Mouse (Mus musculus): ENCODE data around the gene Nab2. TPM values are rescaled to one million over a fixed set of nuclear protein-coding genes. Genes with fewer than 3 reads are reported as not detected.

Gene Nab2
- 0.77 and 1.3 TPM in 2 replicates for total RNA-seq (2023)

DNA sequence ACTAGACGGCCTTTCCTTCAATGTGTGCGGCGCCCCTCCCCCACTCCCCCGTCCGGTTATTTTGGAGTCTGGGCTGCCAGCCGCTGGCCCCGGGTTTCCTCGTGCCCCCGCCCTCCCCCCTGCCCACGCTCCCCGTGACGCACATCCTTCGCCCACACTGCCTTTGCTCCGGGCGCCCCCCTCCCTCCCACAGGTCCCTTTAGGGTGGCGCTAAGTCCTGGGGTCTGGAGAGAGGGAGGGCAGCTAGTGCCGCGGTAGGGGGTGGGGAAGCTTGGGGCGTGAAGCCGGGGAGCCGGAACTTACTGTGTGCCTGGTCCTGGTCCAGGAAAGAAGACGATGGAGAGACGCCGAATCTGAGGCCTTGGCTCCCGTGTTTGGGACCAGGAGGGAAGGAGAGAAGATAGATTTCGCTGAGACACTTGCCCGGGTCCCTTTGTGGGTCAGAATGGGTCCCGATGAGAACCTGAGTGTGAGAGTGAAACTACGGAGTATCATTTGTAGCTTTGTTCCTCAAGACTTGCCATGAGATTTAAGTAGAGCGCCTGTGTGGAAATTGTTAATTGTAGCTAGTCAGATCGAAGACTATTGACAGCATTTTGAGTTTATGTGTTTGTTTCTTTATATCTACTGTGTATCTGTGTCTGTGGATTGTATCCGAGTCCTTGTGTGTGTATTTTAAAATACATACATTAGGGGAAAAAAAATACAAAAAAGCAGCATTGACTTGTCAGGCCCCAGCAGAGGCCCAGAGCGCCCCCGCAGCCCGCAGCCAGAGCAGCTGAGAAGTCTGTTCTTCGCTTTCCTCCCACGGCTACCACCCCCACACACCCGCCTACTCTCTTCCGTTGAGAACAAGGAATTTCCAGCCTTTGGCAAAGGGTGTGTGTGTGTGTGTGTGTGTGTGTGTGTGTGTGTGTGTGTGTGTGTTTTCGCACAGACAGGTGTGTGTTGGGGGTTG is at the start of gene Nab2:
TSS of gene Nab2 (minus strand) at position 476 of the 958 bp plus-strand sequence.

DNA sequence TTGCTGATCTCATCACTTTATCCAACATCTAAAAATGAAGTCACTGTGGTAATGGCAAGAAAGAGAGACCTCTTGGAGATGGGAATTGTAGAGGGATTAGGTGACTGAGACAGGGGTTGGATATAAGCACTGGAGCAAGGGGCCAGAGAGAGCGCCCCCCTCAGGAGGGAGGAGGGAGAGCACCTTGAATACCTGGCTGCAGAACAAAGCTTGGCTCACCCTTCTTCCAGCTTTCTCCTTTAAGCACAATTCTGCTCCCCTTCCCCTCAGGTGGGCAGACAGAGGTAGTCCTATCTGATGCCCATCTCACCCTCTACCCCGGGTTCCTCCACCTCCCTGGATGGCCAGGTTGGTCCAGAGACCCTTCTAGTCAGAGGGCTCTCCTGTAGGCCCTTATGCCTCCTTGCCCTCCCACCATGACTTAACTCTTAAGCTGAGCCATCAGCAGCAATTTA is 36.4 kb upstream of the Nab2 start, which contains the start of gene Myo1a:
TSS of gene Myo1a (plus strand) at position 405 of the 455 bp plus-strand sequence.

DNA sequence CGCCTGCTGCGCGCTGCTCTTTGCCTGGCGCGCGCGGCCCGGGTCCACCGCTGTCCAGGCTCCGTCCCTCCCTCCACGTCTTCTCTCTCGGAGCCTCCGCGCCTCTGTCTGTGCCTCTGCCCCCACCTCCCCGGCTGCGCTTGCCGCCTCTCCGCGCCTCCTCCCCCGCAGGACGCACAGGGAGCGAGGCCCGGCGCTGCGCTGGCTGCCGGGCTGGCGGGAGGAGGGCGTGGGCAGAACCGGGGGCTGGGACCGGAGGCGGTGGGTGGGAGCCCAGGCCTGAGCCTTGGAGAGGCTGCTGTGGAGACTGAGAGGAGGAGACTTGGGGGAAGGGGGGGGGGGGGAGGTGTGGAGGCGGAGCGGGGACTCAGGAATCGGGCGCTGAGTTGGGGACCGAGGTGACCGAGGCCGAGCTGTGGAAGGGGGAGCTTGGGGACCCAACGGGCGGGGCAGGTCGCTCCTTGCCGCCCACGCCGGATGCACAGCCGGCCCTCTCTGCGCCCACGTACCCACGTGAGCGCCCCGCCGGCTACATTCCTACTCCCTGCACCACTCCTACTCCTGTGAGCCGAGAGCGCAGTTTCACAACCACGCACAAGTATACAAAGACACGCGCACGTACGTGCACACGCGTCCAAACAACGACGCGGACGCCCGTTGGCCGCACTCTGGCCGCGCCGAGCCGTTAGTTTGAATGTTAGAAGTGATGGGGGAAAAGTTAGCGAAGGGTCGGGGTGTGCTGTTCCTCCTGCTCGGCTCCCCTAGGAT is 1.7 kb downstream of the Nab2 start, which contains the start of gene Nemp1:
TSS of gene Nemp1 (plus strand) at position 401 of the 768 bp plus-strand sequence.

DNA sequence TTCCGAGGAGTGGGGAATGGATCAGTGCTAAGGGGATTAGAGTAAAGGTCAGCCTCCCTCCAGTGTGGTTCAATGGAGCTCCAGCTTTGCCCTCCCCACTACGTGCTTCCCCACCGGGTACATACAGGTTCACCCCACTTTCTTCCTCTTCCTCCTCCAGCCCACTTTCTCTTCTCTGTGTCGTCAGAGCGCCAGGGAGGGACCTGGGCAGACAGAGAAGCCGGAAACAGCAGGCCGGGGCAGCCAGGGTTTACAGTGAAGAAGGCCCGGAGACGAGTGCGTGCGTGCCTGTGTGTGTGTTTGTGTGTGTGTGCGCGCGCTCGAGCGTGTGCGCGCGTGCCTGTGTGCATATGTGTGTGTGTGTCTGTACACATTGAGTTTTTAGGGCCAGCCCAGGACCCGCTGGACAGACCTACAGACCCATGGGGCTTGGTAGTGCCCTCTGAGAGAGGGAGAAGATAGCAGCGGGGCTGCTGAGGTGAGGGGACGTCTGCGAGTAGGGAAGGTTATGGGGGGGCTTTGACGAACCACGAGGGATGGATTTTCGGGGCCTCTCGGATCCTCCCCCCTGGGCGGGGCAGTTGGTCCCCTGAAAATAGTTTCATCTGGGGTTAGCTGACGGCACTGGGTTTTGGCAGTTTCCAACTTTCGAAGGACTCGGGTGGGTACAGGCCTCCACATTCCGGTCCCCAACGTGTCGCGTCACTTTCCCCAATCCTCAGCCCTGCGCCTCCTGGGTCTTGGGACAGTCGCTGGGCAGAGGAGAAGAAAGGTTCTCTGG is 25.4 kb downstream of the Nab2 start, which contains the start of gene Stat6:
TSS of gene Stat6 (plus strand) at position 215 of the 781 bp plus-strand sequence.

DNA sequence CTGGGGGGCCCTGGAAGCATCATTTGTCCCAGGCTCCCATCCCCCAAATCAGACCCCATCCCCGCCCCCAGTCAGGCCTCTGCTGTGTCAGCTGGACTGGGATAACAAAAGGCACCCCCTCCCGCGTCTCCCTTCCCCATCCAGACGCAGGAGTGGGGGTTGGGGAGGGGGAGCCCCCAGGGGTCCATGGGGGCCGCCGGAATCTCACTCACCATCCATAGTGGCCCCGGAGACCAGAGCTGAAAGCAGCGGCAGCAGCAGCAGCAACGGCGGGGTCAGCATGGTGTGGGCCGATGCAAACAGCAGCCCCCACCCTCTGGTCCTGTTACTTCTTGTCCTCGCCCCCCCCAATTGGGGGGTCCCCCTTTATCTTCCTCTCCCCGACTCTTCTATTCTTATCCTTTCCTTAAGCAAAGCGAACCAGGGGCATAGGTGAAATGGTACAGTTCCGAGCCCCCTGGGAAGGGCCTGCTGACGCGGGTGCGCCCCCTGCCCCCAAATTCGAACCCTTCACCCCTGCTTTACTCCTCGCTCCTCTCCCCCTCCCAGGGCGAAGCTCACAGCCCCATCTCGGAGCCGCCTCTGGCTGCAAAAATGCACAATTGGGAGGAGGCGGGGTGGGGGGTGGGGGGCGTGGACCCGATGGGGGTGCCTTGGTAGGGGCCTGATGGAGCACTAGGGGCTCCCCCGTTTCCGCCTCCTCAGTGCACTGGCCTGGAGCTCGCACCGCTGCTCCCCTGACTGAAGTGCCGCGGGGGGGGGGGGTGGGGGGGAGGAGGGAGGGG is 47.8 kb downstream of the Nab2 start, which contains the start of gene Lrp1:
TSS of gene Lrp1 (minus strand) at position 743 of the 785 bp plus-strand sequence.

Other genes with a start within 250 kb of the Nab2 start
- 1.8 and 2.8 TPM in 2 replicates for gene Stac3, start 166.9 kb downstream of the Nab2 start, total RNA-seq (2023)
- gene Ndufa4l2, start 153.6 kb downstream of the Nab2 start, total RNA-seq (2023) = not detected in 2 replicates
- gene Shmt2, start 146.1 kb downstream of the Nab2 start, total RNA-seq (2023) = 15.5 and 16.0 TPM in 2 replicates
- not detected in 2 replicates for gene Nxph4, start 134.0 kb downstream of the Nab2 start, total RNA-seq (2023)
- gene Lrp1, start 47.4 kb downstream of the Nab2 start, total RNA-seq (2023) = 69.7 and 86.2 TPM in 2 replicates
- 215 and 257 TPM in 2 replicates for gene Stat6, start 25.6 kb downstream of the Nab2 start, total RNA-seq (2023)
- gene Nemp1, start 1.7 kb downstream of the Nab2 start, total RNA-seq (2023) = 6.7 and 9.6 TPM in 2 replicates
- gene Myo1a, start 36.6 kb upstream of the Nab2 start, total RNA-seq (2023) = 0.23 and 0.35 TPM in 2 replicates
- gene Tac2, start 55.9 kb upstream of the Nab2 start, total RNA-seq (2023) = not detected in 2 replicates
- gene Zbtb39, start 71.0 kb upstream of the Nab2 start, total RNA-seq (2023) = 19.9 and 30.2 TPM in 2 replicates
- gene Gpr182, start 83.2 kb upstream of the Nab2 start, total RNA-seq (2023) = 0.16 and 0.19 TPM in 2 replicates
- 0.18 and 0.44 TPM in 2 replicates for gene Rdh1, start 91.2 kb upstream of the Nab2 start, total RNA-seq (2023)
- 0.25 TPM in 1 of 2 replicates, not detected in the other for gene Rdh16f1, start 91.2 kb upstream of the Nab2 start, total RNA-seq (2023)
- gene Rdh9, start 107.8 kb upstream of the Nab2 start, total RNA-seq (2023) = not detected in 2 replicates
- 0.16 TPM in 1 of 2 replicates, not detected in the other for gene Rdh16, start 132.6 kb upstream of the Nab2 start, total RNA-seq (2023)
- gene Rdh19, start 181.4 kb upstream of the Nab2 start, total RNA-seq (2023) = not detected in 2 replicates
- not detected in 2 replicates for gene Rdh16f2, start 197.9 kb upstream of the Nab2 start, total RNA-seq (2023)
- gene Rdh7, start 220.2 kb upstream of the Nab2 start, total RNA-seq (2023) = not detected in 2 replicates
- gene Sdr9c7, start 229.9 kb upstream of the Nab2 start, total RNA-seq (2023) = not detected in 2 replicates